Mouse (Mus musculus) ovary, postnatal 36 days (tissue): ENCODE results near the gene Arhgap42.
A peak's percentile ranks its signal among the peaks of the same experiment; 100 is the strongest.

ENCODE experiments used
- DNase-seq: peaks from one replicate; pipeline ENCODE4 v3.0.0; 2022; ENCODE audit warnings: low spot score, mixed read lengths

Gene Arhgap42

DNA sequence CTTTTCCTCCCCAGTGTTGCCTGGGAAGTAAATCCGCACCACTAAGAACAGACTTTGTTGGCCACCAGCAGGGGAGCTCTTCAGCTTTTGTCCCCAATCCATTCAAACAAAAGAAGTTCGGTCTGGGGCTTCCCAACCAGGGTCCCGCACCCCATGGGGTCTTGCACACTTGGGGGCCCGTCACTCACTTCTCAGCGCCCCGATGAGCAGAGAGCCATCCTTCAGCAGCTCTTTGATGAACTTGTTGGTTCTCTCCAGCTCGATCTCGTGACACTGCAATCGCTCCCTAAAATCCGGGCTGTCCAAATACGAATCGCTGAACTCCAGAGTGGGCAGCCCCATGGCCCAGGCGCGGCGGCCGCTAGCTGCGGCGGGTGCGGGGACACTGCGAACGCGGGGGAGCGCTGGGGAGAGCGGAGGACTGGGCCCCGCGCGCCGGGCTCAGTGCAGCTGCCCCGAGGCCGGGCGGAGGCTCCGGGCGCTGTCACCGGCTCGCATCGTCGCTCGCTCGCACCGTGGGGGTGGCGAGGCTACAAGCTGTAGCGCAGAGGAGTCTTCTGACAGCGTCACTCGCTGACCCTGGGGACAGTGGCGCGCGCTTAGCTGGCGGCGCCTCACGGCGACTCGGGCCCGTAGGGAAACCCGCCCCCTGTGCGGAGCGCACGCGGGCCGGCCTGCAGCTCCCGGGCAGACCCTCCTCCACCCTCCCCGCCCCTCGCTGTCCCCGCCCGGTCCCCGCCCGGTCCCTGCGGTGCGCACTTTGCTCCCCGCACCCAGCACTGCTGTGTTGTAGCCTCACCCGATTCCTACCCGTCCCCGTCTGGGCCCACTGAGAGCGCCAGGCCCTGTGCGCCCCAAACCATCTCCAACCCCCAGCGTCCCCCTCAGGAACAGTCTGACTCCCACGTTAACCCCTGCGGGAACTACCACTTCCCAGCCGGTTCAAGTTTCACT is at the start of gene Arhgap42:
Gene Arhgap42 (minus strand): TSS at position 664 of the 954 bp plus-strand sequence.
- peak; percentile 77 for DNase-seq

DNA sequence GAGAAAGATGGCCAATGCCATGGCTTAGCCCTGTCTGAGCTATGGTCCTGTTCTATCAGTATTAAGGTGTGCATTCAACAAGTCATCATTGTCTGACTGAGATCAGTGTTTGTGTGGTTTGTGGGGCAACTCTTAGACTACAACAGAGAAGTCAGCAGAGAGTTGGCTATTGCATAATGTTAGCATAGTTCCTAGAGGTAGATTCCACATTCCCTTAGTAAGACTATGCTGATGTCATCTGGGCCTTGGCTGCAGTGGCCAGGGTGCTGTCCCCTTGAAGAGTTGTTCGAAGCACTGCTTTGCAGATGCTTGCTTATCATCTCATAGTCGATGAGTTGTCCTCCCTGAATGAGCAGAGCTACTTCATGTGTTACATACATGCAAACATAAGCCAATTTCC is 49.2 kb upstream of the Arhgap42 start:
- no peak for DNase-seq

DNA sequence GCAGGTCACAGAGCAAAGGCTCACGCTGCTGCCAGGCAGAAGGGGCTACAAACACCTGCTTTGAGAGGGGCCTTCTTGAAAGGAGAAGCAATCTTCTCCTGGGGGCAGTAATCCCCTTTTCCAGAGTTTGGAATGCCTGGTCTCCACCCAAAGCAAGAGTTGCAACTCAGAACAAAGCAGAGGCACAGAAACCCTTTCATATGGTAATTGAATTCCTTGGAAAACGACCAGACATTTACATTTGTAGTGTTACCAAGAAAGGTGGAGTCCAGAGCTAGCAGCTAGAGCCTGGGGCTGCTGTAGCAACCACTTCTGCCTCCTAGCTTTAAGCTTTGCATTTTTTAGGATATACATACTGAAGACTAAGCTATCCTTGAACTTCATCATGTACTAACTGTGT is 30.4 kb upstream of the Arhgap42 start:
- no peak for DNase-seq

DNA sequence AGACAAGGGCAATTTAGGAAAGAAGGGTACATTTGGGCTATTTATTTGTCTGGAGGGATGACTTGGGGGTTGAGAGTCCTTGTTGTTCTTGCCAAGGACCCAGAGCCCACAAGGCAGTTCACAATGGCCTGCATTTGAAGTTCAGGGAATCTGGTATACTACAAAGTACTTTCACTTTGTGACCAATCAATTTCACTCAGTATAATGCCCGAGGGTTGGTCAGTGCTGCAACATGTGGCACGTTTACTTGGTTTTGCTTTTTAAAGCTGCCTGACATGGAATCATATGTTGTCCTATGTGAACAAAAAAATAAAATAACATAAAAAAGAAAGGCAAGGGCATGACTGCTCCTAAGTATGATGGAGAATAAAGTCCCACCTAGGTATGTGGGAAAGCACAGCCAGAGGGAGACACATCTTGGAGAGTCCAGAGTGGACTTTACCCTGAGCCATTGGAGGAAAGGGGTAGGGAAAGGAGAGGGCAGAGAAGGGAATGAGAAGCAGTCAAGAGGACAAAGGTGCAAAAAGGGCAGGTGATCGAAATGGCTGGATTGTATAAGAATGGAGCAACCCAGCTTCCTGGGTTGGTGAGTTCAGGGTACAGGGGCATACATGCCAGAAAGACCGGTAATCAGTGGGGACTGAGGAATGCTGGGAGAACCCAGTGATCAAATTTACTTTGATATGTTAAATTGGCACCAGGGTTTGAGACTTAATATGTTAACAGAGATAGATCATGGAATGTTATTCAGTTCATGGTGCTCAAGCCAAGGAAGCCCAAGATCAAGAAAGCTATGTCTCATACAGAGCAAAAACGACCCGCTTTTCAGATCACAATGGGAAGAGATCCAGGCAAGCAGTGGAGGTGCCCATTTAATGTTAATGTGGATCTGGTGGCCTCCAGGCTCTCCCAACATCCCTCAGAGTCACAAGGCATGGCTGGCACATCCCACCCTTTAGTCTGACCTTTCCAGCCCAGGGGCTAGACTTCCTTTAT is 29.0 kb upstream of the Arhgap42 start:
- DNase-seq: no peak

DNA sequence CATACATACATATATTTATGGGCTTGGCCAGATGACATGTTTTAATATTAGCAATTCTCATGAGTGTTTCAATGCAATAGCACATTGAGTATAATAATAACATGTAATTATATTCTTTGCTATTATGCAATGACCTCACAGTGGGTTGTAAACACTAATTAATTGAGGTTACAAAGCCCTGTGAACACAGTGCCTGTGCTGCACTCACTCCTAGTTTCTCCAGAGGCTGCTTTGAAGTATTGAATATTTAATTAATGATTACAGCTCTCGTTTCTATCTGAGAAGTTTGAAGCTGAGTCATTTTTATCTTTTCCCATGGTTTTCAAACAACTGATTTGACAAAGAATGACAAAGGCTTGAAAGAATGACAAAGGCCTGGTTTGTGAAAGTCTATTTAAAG is 24.6 kb upstream of the Arhgap42 start:
- no peak for DNase-seq

DNA sequence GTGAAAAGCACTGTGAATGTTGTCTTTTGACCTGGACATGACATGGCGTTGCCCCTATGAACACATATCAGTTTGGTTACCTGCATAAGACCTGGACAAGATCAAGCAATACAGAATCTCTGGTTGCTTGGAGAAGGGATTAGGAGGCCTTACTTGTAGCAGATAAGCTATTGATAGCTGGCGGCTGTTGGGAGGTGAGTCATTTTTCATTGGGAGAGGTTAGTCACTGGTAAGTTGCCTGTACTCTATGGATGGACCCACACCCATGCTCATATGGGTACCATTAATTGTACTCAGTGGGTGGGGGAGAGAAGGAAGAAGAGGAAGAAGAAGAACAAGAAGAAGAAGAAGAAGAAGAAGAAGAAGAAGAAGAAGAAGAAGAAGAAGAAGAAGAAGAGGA is 23.6 kb upstream of the Arhgap42 start:
- DNase-seq: no peak

DNA sequence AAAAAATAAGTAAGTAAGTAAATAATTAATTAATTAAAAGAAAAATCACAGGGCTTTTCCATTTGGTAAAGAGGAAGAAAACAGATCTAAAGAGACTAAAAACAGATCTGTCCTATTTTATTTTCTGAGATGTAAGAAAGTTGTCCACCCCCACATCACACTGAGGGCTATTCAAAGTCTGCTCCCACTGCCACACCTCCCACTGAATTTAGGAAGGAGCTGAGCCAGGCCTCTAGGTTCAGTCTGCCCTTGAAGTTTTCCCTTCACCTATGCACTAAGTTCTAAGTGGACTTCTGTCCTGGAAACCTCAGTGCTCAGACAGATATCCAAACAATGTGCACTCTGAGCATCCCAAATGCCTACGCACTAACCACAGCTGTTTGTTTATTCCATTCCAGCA is 15.9 kb upstream of the Arhgap42 start:
- DNase-seq: no peak

DNA sequence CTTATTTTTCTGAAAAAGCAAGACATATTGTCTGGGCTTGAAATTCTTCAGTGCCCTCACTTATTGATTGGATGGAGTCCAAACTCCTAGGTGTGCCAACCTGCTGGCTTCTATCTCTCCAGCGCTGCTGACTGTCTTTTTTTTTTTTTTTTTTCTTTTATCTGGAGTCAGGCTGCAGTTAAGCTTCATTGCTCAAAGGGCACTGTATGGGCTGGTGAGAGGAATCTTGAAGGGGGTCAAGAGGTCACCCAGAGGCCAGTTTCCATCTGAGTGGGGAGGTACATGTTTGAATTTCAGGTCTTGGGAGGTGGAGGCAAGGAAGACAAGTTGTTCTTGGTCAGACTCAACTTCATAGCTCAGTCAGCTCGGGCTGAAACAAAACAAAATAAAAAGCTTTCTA is 9.6 kb upstream of the Arhgap42 start:
- DNase-seq: no peak

DNA sequence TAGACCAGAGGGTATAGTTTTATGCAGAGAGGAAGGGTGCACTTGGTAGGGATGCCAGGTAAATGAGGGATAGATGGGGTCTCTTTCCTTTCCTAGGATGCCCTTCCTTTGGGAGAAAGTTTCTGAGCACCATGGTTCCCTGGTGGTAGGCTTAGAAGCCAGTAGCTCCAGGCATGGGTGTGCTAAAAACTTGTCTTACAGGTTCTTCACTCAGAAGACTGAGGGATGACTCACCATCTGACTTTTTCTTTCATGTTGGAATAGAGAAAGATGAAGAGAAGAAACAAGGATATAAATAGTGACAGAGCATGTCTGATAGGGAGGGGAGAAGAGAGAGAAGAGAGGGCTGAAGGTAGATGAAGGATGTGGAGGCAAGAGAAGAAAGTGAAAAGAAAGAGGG is 7.1 kb upstream of the Arhgap42 start:
- no peak for DNase-seq

DNA sequence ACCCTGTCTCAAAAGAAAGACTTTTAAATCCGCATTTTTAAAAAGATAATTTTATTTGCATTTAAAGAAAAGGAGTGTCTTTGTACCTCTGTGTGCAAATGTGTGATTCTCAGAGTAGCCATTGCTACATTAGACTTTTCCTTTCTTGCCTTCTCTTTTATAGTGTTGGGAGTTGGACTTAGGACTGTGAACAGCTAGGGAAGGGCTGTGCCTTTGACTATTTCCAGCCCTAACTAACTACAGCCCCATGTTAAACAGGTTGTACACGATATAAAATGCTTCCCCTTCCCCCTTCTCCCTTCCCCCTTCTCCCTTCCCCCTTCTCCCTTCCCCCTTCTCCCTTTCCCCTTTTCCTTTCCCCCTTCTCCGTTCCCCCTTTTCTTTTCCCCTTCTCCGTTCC is 4.9 kb upstream of the Arhgap42 start:
- DNase-seq: no peak

DNA sequence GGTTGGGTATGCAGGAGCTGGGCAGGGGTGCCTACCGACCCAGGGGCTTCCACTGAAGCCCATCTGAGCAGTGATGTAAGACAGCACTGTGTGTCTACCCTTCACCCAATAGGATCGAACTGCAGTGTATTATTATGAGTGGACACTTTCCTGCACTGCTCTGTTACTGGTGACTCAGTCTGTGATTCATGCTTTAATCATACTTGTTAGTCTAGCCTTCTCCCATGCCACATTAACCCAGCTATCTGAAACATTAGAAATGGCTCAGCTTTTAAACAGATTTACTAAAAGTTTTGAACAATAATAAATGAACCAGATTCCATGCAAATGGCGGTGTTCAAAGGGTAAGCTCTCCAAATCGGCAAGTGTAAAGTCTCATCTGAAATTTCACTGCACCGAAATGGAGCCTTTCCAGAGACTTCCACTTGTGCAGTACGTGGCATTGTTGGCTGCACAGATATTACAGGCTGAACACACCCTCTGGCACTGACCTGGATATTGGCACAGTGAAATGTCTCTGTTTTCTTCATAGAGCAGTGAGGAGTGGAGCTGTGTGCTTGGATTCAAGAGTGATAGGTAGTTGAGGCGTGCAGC is 2.4 kb upstream of the Arhgap42 start:
- no peak for DNase-seq

DNA sequence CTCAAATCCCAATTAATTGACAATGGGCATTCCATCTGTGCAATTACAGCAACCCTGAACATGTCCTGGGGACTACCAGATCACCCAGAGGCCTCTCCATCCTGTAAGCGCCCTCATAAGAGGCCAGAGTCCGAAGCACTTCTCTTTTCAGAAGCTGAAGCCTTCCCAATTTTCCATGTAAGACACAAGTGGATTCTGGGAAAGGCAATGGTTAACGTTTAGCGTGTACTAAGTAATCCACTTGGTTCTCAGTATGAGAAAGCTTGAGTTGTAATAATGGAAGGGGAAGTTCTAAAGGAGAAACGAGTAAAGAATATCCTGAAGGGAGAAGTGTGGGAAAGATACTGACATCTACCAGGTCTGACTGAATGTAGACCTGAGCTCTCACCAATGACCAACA is 1.4 kb downstream of the Arhgap42 start:
- DNase-seq: no peak

DNA sequence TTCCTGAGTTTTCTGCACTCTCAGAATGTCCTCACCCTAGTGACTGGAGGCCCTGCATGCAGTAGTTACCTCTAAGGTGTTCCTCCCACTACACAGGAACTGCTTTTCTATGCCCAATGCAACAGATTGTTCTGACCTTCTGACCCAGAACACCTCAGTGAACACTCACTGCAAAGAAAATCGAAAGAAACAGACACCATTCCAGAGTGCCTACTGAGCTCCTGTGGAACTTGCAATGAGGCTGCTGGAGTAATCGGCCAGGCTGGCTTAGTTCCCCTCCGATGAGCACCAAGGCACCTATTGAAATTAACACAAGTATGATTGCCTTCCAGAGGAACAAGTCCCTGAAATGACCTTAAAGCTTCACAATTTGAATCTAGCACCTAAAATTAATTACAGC is 9.2 kb downstream of the Arhgap42 start:
- DNase-seq: no peak

DNA sequence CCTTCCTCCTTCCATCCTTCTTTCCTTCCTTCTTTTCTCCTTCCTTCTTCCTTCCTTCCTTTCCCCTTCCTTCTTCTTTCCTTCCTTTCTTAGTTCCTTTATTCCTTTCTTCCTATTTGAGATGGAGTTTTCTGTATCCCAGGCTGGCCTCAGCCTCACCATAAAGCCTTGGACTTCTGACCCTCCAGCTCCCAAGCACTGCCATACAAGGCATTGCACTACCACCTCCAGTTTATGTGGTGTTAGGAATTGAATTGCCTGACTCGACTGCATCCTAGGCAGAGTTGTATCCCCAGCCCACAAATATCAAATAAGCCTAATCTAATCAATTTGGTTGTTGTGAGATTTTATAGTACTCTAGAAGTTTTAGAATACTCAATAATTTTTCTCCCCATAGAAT is 14.1 kb downstream of the Arhgap42 start:
- DNase-seq: no peak

DNA sequence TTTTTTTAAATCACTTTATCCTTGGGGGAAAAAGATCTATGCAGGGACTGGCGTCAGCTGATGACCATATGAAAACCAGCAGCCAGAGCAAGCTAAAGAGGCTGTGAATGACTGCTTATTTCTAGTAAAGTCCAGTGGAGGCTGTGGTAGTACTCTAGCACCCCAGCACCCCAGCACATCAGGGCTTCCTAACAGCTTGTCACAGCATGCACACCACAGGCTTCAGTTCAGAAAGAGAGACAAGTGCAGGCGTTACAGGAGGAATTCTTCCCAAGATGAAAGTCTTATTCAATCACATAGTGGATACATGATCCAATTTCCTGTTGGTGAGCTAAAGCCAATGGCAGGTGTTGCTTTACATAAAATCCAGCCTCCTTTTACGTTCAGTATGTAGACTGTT is 15.5 kb downstream of the Arhgap42 start:
- no peak for DNase-seq

DNA sequence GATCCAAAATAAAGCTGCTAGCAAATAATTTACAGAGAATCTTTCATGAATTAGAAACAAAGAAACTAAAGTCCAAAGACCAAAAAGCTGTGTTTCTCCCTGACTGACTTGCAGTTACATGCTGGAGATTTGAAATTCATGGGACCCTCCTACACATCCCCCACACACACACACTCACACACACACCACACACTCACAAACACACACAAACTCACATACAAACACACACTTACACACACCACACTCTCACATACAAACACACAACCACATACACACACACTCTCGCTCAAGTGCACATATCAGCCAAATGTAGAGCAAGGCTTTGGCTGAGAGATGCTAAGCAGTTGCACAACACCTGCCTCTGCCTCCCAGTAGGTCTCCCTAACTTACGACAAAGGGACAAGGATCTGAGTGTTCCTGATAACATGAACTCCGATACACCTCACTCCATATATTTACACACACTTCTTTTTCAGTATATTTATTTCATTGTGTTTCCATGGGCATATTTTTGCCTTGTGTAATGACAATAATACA is 16.9 kb downstream of the Arhgap42 start:
- no peak for DNase-seq

DNA sequence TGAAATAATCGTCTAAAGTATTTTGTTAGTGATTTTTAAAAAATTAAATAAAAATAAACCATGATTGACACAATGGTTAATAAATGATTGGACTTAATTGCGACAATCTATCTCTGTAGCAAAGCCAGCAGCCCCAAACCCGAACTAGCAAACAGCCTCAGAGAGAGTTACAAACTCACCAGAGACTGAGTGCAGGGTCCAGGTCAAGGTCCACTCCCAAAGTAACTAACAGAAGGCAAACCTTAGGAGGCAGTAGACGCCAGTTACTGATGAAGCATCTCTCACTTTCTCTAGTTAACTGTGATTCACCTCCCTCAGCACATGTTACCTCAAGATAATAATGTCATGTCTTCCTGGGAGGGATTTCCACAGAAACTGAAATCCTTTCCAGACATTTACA is 17.7 kb downstream of the Arhgap42 start:
- DNase-seq: no peak

DNA sequence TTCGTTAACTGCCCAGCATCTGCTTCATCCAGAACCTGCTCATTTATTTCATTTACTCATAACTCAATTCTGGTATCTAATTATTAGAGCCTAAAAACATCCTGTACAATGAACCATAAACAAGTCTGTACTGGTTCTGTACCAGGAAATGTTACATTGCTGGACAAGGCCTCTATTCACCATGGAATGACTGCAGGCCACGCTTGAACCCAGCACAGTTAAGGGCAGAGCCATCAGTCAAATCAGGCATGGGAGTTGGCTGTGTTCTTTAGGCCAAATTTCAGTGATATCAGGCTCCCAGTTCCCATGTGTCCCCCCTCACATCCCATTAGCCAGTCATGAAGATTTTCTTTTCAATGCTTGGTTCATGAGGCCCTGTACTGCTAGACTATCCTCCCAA is 20.6 kb downstream of the Arhgap42 start:
- no peak for DNase-seq

DNA sequence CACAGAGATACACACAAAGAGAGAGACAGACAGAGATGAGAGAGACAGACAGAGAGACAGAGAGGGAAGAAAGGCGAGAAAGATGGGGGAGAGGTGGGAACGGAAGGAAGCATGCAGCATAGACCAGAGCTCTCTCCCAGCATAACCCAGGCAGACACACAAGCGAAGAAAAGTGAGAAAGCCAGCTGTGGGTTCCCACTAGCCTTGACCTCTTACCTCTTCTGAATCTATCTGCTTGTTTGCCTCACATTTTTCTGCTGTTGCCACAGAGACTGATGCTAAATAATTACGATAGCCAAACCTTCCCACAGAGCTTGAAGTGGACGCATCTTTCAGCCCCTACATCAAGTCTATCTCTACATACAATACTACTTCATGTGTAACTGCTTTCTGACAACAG is 24.1 kb downstream of the Arhgap42 start:
- no peak for DNase-seq

DNA sequence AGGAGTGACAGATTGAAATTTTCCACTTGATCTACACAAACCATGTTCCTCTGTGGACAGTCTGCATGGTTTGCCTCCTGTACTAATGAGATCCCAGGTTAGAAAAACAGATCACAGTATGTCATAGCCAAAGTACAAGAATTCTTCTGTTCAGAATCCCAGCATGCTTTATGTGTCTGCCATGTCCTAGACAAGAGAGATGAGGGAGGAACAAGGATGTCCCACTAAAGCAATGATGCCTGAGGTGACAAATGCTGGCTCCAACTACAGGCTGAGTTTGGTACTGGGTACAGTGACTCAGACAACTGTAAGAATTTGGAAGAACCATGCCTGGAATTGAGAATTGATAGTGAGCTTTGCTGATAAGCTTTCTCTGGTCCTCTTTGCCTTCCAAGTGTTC is 24.6 kb downstream of the Arhgap42 start:
- no peak for DNase-seq

DNA sequence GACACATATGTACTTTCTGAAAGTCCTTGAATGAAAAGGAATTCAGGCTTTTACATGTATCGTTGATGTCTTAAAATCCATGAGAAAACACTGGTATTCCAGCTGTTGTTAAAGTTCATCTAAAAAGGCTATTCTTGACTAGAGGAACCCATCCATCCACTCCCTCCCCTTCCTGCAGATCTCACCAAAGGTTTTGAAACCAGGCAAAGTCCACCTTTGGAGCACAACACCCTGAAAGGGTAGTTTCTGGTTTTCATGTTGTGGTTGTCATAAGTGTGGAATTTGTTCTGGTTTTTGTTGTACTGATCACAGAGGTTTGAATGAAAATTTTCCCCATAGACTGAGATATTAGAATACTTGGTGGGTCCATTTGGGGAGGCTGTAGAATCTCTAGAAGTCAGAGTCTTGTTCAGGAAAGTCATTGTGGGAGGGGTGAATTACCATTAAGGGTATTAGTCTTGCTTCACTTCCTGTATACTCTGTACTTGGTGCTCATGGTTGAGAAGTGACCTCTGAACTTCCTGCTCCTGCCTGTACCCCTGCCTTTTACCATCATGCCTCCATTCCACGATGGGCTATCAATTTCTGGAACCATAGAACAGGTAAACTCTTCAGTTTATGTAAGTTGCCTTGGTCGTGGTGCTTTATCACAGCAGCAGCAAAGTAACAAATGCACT is 27.4 kb downstream of the Arhgap42 start:
- no peak for DNase-seq

DNA sequence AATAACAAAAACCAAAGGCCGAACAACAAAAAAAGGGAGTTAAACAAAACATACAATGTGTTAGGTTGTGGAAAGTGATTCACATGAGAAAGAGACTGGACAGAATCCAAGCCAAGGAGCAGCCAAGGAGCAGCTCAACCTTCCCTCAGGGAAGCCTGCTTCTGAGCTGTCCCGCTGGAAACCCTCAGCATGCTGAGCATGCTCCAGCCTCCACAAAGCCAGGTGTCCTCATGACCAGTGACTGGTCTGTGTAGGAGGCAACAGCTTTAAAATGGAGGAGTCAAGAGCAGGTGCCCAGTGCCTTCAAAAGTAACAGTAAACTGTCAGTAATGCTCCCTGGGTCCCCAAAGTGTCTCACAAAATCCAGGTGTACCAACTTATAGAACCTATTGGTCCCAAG is 28.4 kb downstream of the Arhgap42 start:
- peak; percentile 15 for DNase-seq
